Mouse (Mus musculus): ENCODE data around the gene Tmprss11d. TPM values are rescaled to one million over a fixed set of nuclear protein-coding genes. Genes with fewer than 3 reads are reported as not detected.

Tmprss11d gene
- total RNA-seq (2014; fragmentation: Nextera tagmentation) = not detected in 2 replicates
- total RNA-seq (2017) = 0.11 TPM in 1 of 2 replicates, not detected in the other
- polyA plus RNA-seq (2012) = not detected in 2 replicates

DNA sequence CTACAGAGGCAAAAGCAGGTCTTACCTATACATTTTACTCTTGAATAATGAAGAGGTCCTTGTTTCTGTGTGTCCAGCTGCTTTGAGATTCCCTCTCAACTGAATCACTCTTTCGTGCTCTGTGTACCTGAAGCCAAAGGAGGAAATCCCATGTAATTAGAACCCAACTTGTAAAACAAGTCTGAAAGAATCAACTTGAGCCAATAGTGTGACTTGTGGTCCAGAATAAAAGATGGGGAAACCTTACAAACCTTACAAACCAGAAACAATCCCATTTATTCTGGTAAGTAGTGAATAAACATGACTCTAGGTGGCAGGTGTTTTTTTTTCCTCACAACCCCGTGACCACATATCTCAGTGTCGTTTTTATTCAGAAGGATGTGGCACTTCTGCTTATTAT is at the start of gene Tmprss11d:
Tmprss11d (minus strand) TSS at position 101 of the 400 bp plus-strand sequence.
- Histone ChIP-seq H3K4me1 (ENCODE audit: insufficient read depth, low read depth, low read length) (no peaks in the 10 kb centered on the region), H3K4me3 (ENCODE audit: low read depth, low read length) (no peak within 1 kb of the TSS), H3K9me3 (replicated peaks) (no peaks in the 10 kb centered on the region), H3K36me3 (replicated peaks) (no peaks in the 10 kb centered on the region), H3K27me3 (ENCODE audit: insufficient read depth, low read length) (no peaks in the 10 kb centered on the region)
- no peak for TF ChIP-seq CTCF (IDR thresholded peaks at IDR 0.05; ENCODE audit: low read depth, low read length)
- TF ChIP-seq GATA1 (IDR thresholded peaks at IDR 0.05; ENCODE audit: borderline replicate concordance, low read length) = no peak
- TF ChIP-seq POLR2AphosphoS5 (IDR thresholded peaks at IDR 0.05; ENCODE audit: insufficient replicate concordance, low read depth, low read length) = no peak
- no peak for TF ChIP-seq GATA2 (IDR thresholded peaks at IDR 0.05; ENCODE audit: borderline replicate concordance, low read depth, low read length)
- no peak for TF ChIP-seq TAL1 (conservative IDR thresholded peaks at IDR 0.05; ENCODE audit: low read depth, low read length)
- no peak for ATAC-seq (ENCODE audit: extremely low read depth, insufficient number of reproducible peaks, low FRiP score, poor library complexity, severe bottlenecking)
- no peak for DNase-seq (ENCODE audit: low spot score)

- Histone ChIP-seq H3K4me1 (ENCODE audit: insufficient read depth, low read depth, low read length) (no peaks in the 10 kb centered on the region), H3K4me3 (ENCODE audit: low read depth, low read length) (no peak overlapping the region), H3K27me3 (ENCODE audit: insufficient read depth, low read length) (no peaks in the 10 kb centered on the region), H3K36me3 (replicated peaks) (no peaks in the 10 kb centered on the region), H3K9me3 (replicated peaks) (no peaks in the 10 kb centered on the region)
- no peak for ATAC-seq (ENCODE audit: extremely low read depth, insufficient number of reproducible peaks, low FRiP score, poor library complexity, severe bottlenecking)
- DNase-seq (ENCODE audit: low spot score) = no peak
- TF ChIP-seq GATA2 (IDR thresholded peaks at IDR 0.05; ENCODE audit: borderline replicate concordance, low read depth, low read length) = no peak
- no peak for TF ChIP-seq CTCF (IDR thresholded peaks at IDR 0.05; ENCODE audit: low read depth, low read length)
- TF ChIP-seq POLR2AphosphoS5 (IDR thresholded peaks at IDR 0.05; ENCODE audit: insufficient replicate concordance, low read depth, low read length) = no peak
- TF ChIP-seq TAL1 (conservative IDR thresholded peaks at IDR 0.05; ENCODE audit: low read depth, low read length) = no peak
These were observed 48.3 kb upstream of the Tmprss11d start for GRCm38 (mm10) chr5:86421323-86422028.

- Histone ChIP-seq H3K4me1 (ENCODE audit: insufficient read depth, low read depth, low read length) (no peaks in the 10 kb centered on the region), H3K9me3 (replicated peaks) (no peaks in the 10 kb centered on the region), H3K4me3 (ENCODE audit: low read depth, low read length) (no peak overlapping the region), H3K36me3 (replicated peaks) (no peaks in the 10 kb centered on the region), H3K27me3 (ENCODE audit: insufficient read depth, low read length) (no peaks in the 10 kb centered on the region)
- ATAC-seq (ENCODE audit: extremely low read depth, insufficient number of reproducible peaks, low FRiP score, poor library complexity, severe bottlenecking) (no peak), DNase-seq (ENCODE audit: low spot score) (no peak)
- no peak for TF ChIP-seq GATA2 (IDR thresholded peaks at IDR 0.05; ENCODE audit: borderline replicate concordance, low read depth, low read length)
- TF ChIP-seq POLR2AphosphoS5 (IDR thresholded peaks at IDR 0.05; ENCODE audit: insufficient replicate concordance, low read depth, low read length) = no peak
- TF ChIP-seq CTCF (IDR thresholded peaks at IDR 0.05; ENCODE audit: low read depth, low read length) = no peak
- no peak for TF ChIP-seq TAL1 (conservative IDR thresholded peaks at IDR 0.05; ENCODE audit: low read depth, low read length)
- TF ChIP-seq GATA1 (IDR thresholded peaks at IDR 0.05; ENCODE audit: borderline replicate concordance, low read length) = no peak
These were observed 46.3 kb upstream of the Tmprss11d start for GRCm38 (mm10) chr5:86419494-86419893.

DNA sequence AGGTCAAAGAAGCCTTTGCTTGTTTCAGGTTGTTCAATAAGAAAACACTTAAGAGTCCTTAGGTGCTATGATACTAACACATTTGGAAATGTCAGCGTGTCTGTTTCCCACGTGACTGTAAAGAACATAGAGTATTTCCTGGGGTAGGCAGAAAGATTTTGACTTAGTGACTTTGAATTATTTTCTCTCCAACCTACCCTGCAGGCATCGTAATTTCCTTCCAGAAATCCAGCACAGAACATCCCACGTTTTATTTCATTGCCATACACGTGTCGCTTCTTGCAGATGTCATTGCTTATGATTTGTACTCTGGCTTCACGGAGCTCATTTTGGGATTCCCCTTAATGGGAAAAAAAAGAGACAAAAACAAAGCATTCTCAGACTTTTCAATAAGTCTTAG is 41.1 kb upstream of the Tmprss11d start:
- DNase-seq (ENCODE audit: low spot score) = no peak
- no peaks in the 10 kb centered on the region for H3K27me3 ChIP-seq (ENCODE audit: insufficient read depth, low read length)
- TF ChIP-seq GATA2 (IDR thresholded peaks at IDR 0.05; ENCODE audit: borderline replicate concordance, low read depth, low read length) (no peak), GATA1 (IDR thresholded peaks at IDR 0.05; ENCODE audit: borderline replicate concordance, low read length) (no peak), CTCF (IDR thresholded peaks at IDR 0.05; ENCODE audit: low read depth, low read length) (no peak), TAL1 (conservative IDR thresholded peaks at IDR 0.05; ENCODE audit: low read depth, low read length) (no peak), POLR2AphosphoS5 (IDR thresholded peaks at IDR 0.05; ENCODE audit: insufficient replicate concordance, low read depth, low read length) (no peak)
- ATAC-seq (ENCODE audit: extremely low read depth, insufficient number of reproducible peaks, low FRiP score, poor library complexity, severe bottlenecking) = no peak
- no peaks in the 10 kb centered on the region for H3K4me1 ChIP-seq (ENCODE audit: insufficient read depth, low read depth, low read length)
- no peaks in the 10 kb centered on the region for H3K36me3 ChIP-seq (replicated peaks)
- H3K9me3 ChIP-seq (replicated peaks) = no peaks in the 10 kb centered on the region
- H3K4me3 ChIP-seq (ENCODE audit: low read depth, low read length) = no peak overlapping the region

DNA sequence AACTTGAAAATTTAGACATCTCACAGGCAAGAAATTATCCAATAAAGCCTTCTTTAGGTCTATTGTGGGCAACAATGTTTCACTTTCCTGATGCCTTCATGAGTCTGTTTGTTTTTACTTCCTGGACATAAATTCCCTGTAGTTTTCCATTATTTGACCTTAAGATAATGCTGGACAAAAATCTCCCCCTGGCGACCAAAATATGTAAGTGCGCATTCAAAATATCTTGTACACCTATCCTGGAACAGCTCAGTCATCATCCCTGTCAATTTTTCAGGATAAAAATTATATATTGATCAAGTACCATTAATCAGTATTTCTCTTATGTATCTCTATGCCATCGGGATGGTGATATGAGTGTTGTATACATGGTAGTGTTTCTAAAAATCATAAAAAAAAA is 37.6 kb upstream of the Tmprss11d start:
- no peak for DNase-seq (ENCODE audit: low spot score)
- no peaks in the 10 kb centered on the region for H3K9me3 ChIP-seq (replicated peaks)
- H3K36me3 ChIP-seq (replicated peaks) = no peaks in the 10 kb centered on the region
- no peak for ATAC-seq (ENCODE audit: extremely low read depth, insufficient number of reproducible peaks, low FRiP score, poor library complexity, severe bottlenecking)
- no peaks in the 10 kb centered on the region for H3K4me1 ChIP-seq (ENCODE audit: insufficient read depth, low read depth, low read length)
- no peak for TF ChIP-seq TAL1 (conservative IDR thresholded peaks at IDR 0.05; ENCODE audit: low read depth, low read length)
- TF ChIP-seq GATA2 (IDR thresholded peaks at IDR 0.05; ENCODE audit: borderline replicate concordance, low read depth, low read length) = no peak
- TF ChIP-seq CTCF (IDR thresholded peaks at IDR 0.05; ENCODE audit: low read depth, low read length) = no peak
- no peak for TF ChIP-seq GATA1 (IDR thresholded peaks at IDR 0.05; ENCODE audit: borderline replicate concordance, low read length)
- no peak for TF ChIP-seq POLR2AphosphoS5 (IDR thresholded peaks at IDR 0.05; ENCODE audit: insufficient replicate concordance, low read depth, low read length)
- H3K27me3 ChIP-seq (ENCODE audit: insufficient read depth, low read length) = no peaks in the 10 kb centered on the region
- no peak overlapping the region for H3K4me3 ChIP-seq (ENCODE audit: low read depth, low read length)

GRCm38 (mm10) chr5:86407941-86408340 is 34.7 kb upstream of the Tmprss11d start:
- DNase-seq (ENCODE audit: low spot score) (no peak), ATAC-seq (ENCODE audit: extremely low read depth, insufficient number of reproducible peaks, low FRiP score, poor library complexity, severe bottlenecking) (no peak)
- no peaks in the 10 kb centered on the region for H3K27me3 ChIP-seq (ENCODE audit: insufficient read depth, low read length)
- no peak for TF ChIP-seq GATA2 (IDR thresholded peaks at IDR 0.05; ENCODE audit: borderline replicate concordance, low read depth, low read length)
- no peak for TF ChIP-seq POLR2AphosphoS5 (IDR thresholded peaks at IDR 0.05; ENCODE audit: insufficient replicate concordance, low read depth, low read length)
- TF ChIP-seq TAL1 (conservative IDR thresholded peaks at IDR 0.05; ENCODE audit: low read depth, low read length) = no peak
- TF ChIP-seq CTCF (IDR thresholded peaks at IDR 0.05; ENCODE audit: low read depth, low read length) = no peak
- no peak for TF ChIP-seq GATA1 (IDR thresholded peaks at IDR 0.05; ENCODE audit: borderline replicate concordance, low read length)
- no peaks in the 10 kb centered on the region for H3K9me3 ChIP-seq (replicated peaks)
- H3K4me1 ChIP-seq (ENCODE audit: insufficient read depth, low read depth, low read length) = no peaks in the 10 kb centered on the region
- no peak overlapping the region for H3K4me3 ChIP-seq (ENCODE audit: low read depth, low read length)
- no peaks in the 10 kb centered on the region for H3K36me3 ChIP-seq (replicated peaks)

Data from G1E (cell line).